Mouse (Mus musculus) hindbrain, postnatal 0 days (tissue): ENCODE data around the gene Slc17a3. TPM values are rescaled to one million over a fixed set of nuclear protein-coding genes. Genes with fewer than 3 reads are reported as not detected.

Experiments
- ATAC-seq: fragments of 200-750 bp; cut with Nextera tagmentation; 2 replicates; pipeline ENCODE4 v1.8.0; 2017; ENCODE audit warnings: mild to moderate bottlenecking, moderate TSS enrichment, moderate library complexity
- DNase-seq: peaks from one replicate; pipeline ENCODE4 v3.0.0-alpha.2; 2015; ENCODE audit warnings: low spot score
- H3K27ac ChIP-seq: fragments of 300-500 bp; sonication (generic); 2 replicates; pipeline ENCODE4 v1.5.1; 2014; ENCODE audit warnings: mild to moderate bottlenecking
- H3K27me3 ChIP-seq: fragments of 300-500 bp; sonication (generic); 2 replicates; pipeline ENCODE4 v1.6.1; 2014; ENCODE audit warnings: low read length, mixed read lengths; ENCODE audit not compliant: insufficient read depth
- H3K36me3 ChIP-seq: fragments of 300-500 bp; sonication (generic); 2 replicates; pipeline ENCODE4 v1.6.1; 2014; ENCODE audit warnings: low read length, mixed read lengths; ENCODE audit not compliant: insufficient read depth
- H3K4me1 ChIP-seq: fragments of 300-500 bp; sonication (generic); 2 replicates; pipeline ENCODE4 v1.6.1; 2014; ENCODE audit warnings: antibody characterized with exemption, low read length, mixed read lengths; ENCODE audit not compliant: insufficient read depth
- H3K4me2 ChIP-seq: fragments of 300-500 bp; sonication (generic); 2 replicates; pipeline ENCODE4 v1.6.1; 2014; ENCODE audit warnings: low read depth, mild to moderate bottlenecking, low read length, moderate library complexity, mixed read lengths
- H3K4me3 ChIP-seq: fragments of 300-500 bp; sonication (generic); 2 replicates; pipeline ENCODE4 v1.5.1; 2014; ENCODE audit warnings: low read length
- H3K9ac ChIP-seq: fragments of 300-500 bp; sonication (generic); replicated peaks from 2 replicates; pipeline ENCODE4 v1.6.1; 2014; ENCODE audit warnings: mild to moderate bottlenecking, low read length, moderate library complexity, mixed read lengths
- H3K9me3 ChIP-seq: fragments of 300-500 bp; sonication (generic); 2 replicates; pipeline ENCODE4 v1.6.1; 2016; ENCODE audit warnings: low read length, mixed read lengths
- CTCF ChIP-seq: IDR thresholded peaks from 2 replicates; pipeline ENCODE4 v1.5.1; 2016; ENCODE audit warnings: antibody characterized with exemption, control low read depth, low read depth
- WGBS: fragments of 180-500 bp; shearing (Covaris S2); extraction: QIAGEN DNeasy Blood & Tissue Kit; methylation state at CpG from one replicate; pipeline ENCODE4 v1.1.7; 2014; 5-methylcytosine and 5-hydroxymethylcytosine counted together
- polyA plus RNA-seq: library from polyadenylated mRNA; unstranded; fragments of >200 nt; fragmentation: Nextera tagmentation; extraction: Ambion mirVana; gene quantifications from 2 replicates; pipeline ENCODE4 v1.2.1, GENCODE M21; 2015
- total RNA-seq: library from RNA; depleted of rRNA; stranded (reverse); fragments of >200 nt; gene quantifications from 2 replicates; pipeline ENCODE4 v1.2.3, GENCODE M21; 2014

Gene Slc17a3
- total and polyA plus RNA-seq, 2 experiments from 2014 or later: not detected

DNA sequence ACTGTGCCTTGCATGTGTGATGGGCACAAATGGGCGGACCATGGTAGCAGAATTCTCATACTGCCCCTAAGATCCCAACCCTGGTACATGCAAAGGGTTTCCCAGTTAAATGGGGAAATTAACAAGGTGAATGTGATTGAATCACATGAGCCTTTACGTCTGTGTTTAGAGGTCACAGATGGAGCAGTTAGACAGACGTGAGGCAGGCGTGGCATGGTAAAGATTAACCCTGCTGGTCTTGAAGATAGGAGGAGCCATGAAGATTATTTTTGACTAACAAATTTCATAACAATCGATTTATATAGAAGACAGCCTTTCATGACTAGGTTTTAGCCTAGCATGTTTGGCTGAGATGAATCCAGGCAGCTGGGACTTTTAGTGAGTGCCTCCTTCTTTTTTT lies 33.9 kb downstream of the Slc17a3 start:
- Histone ChIP-seq H3K4me1 (no peaks in the 10 kb centered on the region), H3K36me3 (no peaks in the 10 kb centered on the region), H3K9me3 (no peaks in the 10 kb centered on the region), H3K27ac (no peak overlapping the region), H3K27me3 (no peaks in the 10 kb centered on the region), H3K4me2 (no peak overlapping the region), H3K4me3 (no peak overlapping the region), H3K9ac (no peak overlapping the region)
- no peak for TF ChIP-seq CTCF
- 88% methylated on average over 5 of the region's 5 CpGs for WGBS
- DNase-seq: no peak
- ATAC-seq: no peak

DNA sequence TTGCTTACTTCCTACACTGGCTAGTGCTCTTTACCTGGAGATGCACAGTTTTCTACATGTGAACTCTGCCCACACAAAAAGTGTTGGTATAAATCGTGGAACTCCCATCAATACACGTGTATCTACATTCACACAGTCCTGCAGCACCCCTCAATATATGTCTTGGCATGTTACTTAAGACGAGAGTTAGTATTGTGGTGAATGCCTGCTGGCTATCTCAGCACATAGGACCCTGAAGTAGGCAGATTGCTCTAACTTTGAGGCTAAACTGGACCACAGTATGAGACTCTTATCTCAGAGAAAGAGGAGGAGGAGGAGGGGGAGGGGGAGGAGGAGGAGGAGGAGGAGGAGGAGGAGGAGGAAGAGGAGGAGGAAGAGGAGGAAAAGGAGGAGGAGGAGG lies 39.9 kb downstream of the Slc17a3 start:
- DNase-seq (no peak), ATAC-seq (no peak)
- no peak for TF ChIP-seq CTCF
- 92% methylated on average over 3 of the region's 3 CpGs for WGBS
- H3K27ac ChIP-seq: no peak overlapping the region
- no peak overlapping the region for H3K9ac ChIP-seq
- no peaks in the 10 kb centered on the region for H3K4me1 ChIP-seq
- no peaks in the 10 kb centered on the region for H3K36me3 ChIP-seq
- no peak overlapping the region for H3K4me3 ChIP-seq
- no peak overlapping the region for H3K4me2 ChIP-seq
- H3K27me3 ChIP-seq: no peaks in the 10 kb centered on the region
- no peaks in the 10 kb centered on the region for H3K9me3 ChIP-seq

DNA sequence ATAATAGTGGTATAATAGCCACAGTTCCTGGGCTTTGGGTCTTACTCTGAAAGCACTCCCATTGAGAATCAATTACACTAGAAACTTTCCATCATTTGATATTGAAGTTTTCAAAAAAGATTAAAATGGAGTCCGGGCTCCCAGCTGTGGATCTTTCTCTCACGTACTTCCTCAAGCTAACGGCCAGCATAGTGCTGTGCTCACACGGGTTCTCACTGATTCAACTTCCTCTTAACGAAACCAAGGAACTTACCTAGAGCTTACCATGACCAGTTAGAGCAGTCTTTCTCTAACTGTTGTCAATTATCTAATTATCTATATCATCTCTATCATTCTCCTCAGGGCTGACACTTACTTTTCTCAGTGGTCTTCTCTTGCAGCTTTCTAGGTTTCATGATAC lies 40.4 kb downstream of the Slc17a3 start:
- DNase-seq: no peak

DNA sequence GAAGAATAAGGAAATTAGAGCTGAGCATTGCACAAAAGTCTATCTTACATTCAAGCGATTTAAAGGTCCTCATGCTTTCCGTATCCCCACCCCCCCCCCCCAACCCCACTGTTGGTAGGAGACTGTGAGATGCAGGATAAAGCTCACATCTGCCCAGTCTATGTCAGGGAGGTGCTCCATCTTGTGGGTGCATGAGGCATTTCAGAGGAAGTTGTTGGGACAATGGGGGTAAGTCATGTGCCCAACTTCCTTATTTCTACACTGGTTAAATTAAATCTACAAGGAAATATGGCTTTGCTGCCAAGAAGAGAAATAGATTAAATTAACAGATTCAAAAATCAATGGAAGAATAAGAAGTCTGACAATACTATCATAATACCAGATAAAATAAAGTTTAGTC lies 46.3 kb downstream of the Slc17a3 start:
- ATAC-seq (no peak), DNase-seq (peak; percentile 30)
- H3K4me2 ChIP-seq: no peak overlapping the region
- H3K9ac ChIP-seq: no peak overlapping the region
- no peak overlapping the region for H3K27ac ChIP-seq
- 30% methylated on average over 2 of the region's 2 CpGs for WGBS
- no peaks in the 10 kb centered on the region for H3K9me3 ChIP-seq
- peak; percentile 61 for TF ChIP-seq CTCF
- no peak overlapping the region for H3K4me3 ChIP-seq
- H3K36me3 ChIP-seq: no peaks in the 10 kb centered on the region
- H3K4me1 ChIP-seq: no peaks in the 10 kb centered on the region
- no peaks in the 10 kb centered on the region for H3K27me3 ChIP-seq

More for the DNA sequence above, 40.4 kb downstream of the Slc17a3 start:
- no peak overlapping the region for H3K4me3 ChIP-seq
- no peak for ATAC-seq
- no peak overlapping the region for H3K27ac ChIP-seq
- no peak for TF ChIP-seq CTCF
- H3K9me3 ChIP-seq: no peaks in the 10 kb centered on the region
- no peaks in the 10 kb centered on the region for H3K36me3 ChIP-seq
- no peak overlapping the region for H3K4me2 ChIP-seq
- no peaks in the 10 kb centered on the region for H3K27me3 ChIP-seq
- H3K4me1 ChIP-seq: no peaks in the 10 kb centered on the region
- H3K9ac ChIP-seq: no peak overlapping the region
- WGBS: 90% methylated on average over 5 of the region's 5 CpGs

DNA sequence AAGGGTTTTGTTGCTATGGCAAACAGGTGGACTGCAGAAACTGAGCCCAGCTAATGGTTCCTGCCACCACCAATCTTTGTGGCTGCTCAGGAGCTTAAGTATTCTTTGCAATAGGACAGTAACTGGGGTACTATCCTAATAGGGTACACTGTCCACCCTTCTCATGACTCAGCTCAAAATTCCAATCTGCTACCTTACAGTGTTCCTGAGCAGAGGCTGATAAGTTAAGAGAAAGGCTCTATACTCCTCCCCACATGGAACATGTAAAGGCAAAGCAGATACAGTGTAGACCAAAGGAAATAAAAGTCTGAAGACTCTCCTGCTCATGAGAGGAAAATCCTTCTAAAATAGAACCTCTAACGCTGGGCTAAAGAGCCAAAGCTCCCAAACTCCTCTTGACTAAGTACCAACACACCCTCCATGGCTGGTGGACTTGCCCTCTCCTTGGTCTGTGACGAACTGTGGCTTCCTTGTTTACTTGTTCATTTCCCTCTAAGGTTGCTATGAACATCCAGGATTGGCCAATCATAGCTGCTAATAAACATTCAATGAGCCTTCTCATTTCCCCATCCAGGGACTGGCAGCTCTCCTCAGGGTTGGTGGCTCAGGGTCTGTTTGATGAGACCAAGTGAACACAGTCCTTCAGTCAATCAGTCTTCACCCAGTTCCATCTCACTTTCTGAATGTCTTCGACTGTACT lies 47.9 kb downstream of the Slc17a3 start:
- H3K36me3 ChIP-seq: no peaks in the 10 kb centered on the region
- no peak overlapping the region for H3K27ac ChIP-seq
- no peak overlapping the region for H3K9ac ChIP-seq
- no peak for TF ChIP-seq CTCF
- H3K4me3 ChIP-seq: no peak overlapping the region
- no peak overlapping the region for H3K4me2 ChIP-seq
- ATAC-seq (no peak), DNase-seq (no peak)
- WGBS: 86% methylated on average over 3 of the region's 3 CpGs
- no peaks in the 10 kb centered on the region for H3K9me3 ChIP-seq
- H3K27me3 ChIP-seq: no peaks in the 10 kb centered on the region
- no peaks in the 10 kb centered on the region for H3K4me1 ChIP-seq

DNA sequence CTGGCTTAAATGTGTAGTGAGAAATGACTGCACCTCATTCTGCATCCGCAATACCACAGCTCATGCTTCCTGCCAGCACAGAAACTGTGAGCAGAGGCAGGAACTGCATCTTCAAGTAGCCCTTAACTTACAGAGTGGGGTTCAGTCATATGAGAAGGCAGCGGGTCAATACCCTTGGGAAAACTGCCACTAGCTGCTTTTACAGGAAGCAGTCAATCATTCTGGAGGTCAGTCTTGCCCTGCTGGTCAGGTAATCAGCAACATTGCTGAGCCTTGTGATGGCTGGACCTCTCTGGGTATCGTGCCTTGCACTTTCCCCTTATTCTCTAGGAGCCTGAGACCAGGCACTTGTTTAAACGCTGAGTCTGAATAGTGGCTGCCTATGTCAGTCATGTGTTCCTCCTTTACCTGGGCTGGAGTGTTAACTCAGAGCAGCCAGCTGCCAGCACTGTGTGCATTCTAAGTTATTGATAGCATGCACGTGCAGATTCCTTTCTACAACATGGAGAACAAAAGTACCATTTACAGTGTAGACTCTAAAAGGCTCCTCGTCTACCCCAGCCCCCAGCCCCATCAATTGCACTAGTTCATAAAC lies 49.9 kb downstream of the Slc17a3 start:
- Histone ChIP-seq H3K4me2 (no peak overlapping the region), H3K27ac (no peak overlapping the region), H3K4me1 (no peaks in the 10 kb centered on the region), H3K36me3 (no peaks in the 10 kb centered on the region), H3K27me3 (no peaks in the 10 kb centered on the region), H3K4me3 (no peak overlapping the region), H3K9me3 (no peaks in the 10 kb centered on the region), H3K9ac (no peak overlapping the region)
- DNase-seq (no peak), ATAC-seq (no peak)
- 74% methylated on average over 6 of the region's 6 CpGs for WGBS
- no peak for TF ChIP-seq CTCF

DNA sequence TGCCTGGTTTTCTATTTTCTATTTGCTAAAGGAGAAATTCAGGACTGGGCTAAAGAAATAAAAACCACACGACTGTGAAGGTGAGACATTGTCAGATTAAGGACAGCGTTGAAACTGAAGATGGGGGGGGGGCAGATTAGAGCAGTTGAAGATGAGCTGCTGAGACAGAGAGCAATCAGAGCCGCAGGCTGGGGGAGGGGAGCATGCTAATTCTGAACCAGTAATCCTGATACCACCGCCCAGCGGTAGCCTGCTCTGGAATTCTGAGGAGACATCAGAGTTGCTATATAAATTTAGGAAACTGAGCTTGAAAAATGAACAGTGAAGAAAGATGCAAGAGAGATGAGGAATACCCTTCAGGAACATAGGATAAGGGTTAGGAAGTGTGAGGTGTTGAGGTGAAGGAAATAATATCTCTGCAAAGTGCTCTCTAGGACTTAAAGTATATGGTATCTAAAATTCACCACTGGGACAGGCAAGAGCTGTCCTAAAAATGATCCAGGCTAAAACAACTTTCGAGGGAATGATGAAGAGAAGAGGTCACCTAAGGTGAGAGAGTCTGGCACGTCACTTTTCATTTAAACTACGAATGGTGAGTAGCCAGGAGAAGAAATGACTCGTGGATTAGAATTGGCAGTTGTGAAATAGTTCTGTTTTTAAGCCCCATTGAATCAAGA lies 53.5 kb downstream of the Slc17a3 start:
- Histone ChIP-seq H3K9me3 (no peaks in the 10 kb centered on the region), H3K9ac (no peak overlapping the region), H3K4me2 (no peak overlapping the region), H3K27me3 (no peaks in the 10 kb centered on the region), H3K36me3 (no peaks in the 10 kb centered on the region), H3K4me1 (no peaks in the 10 kb centered on the region), H3K27ac (no peak overlapping the region), H3K4me3 (no peak overlapping the region)
- DNase-seq: no peak
- TF ChIP-seq CTCF: no peak
- WGBS: 22% methylated on average over 9 of the region's 9 CpGs
- no peak for ATAC-seq
